Mouse (Mus musculus) T-helper 2 cell (primary cell): Measurements from ENCODE around the gene Dcaf4.

Experiments
- in situ Hi-C: fragments of 300-600 bp; cut with MboI, MseI; formaldehyde crosslinking; loops from one replicate; pipeline ENCODE4 v1.15.1; 2025; ENCODE audit warnings: high pct_unique_total_duplicates

Gene Dcaf4

DNA sequence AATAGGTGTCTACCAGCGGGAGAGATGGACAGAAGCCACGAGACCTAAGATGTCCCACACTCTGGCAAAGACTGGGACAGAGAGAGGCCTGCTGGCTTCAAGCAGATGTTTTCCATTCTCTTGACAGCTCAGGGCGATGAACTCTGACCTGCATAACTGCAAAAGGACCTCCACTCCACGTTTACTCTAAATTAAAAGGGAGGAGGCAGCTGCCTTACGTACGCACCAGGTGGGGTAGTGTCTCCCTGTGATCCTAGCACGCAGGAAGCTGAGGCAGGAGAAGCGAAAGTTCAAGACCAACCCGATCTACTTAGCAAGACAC is 24.3 kb upstream of the Dcaf4 start:
- in situ Hi-C loops = loop anchor here (5.0 kb wide), 1 partner anchor 374 kb away; no protein-coding TSS in a partner anchor

DNA sequence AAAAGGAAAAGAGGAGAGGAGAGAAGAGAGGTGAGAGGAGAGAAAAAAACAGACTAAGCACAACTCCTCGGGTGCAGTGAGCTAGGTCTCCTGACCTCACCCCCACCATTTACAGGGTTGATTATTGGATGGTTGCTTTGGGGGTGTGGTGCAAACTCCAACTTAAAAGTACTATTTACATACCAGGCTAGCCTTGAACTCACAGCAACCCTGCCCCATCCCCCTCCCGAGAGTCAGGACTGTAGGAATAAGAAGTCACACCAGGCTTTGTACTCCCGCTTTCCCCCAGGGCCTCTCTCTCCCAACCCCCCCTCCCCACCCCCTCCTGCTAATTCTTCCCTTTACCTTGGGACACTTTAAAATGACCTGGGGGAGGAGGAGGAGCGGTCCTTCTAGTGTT is 23.9 kb upstream of the Dcaf4 start:
- in situ Hi-C loops = loop anchor here (5.0 kb wide), 1 partner anchor 374 kb away; no protein-coding TSS in a partner anchor

DNA sequence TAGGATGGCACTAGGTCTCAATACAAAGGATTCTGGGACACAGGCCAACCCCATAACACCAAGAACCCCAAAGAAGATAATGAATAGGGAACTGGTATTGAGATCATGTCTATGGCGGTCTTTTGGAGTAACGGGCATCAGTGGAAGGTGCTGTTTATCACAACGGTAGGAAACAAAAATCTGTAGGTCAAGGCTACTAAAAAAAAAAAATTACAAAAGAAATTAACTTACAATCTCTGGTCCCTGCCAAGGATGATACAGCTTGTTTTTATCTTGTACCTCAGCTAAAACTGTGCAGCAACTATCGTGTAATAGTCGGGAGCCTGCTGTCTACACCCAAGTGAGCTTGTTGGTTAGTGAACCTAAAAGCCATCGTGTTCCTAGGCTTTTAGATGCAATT is 23.5 kb upstream of the Dcaf4 start:
- in situ Hi-C loops = loop anchor here (5.0 kb wide), 1 partner anchor 374 kb away; no protein-coding TSS in a partner anchor

DNA sequence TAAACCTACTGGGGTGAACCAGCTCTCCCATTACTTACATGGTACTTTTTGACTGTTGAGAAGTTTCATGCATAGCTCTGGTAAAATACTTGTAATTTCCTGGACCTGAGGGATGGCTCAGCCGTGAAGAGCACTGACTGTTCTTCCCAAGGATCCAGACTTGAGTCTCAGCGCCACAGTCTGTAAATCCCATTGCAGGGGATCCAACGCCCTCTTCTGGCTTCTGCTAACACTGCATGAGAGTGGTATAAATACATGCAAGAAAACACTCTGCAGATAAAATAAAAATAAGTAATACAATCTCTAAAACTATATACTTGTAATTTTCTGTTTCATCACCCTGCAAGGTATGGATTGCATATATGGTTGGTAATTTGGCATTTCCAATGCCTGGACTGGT is 22.3 kb upstream of the Dcaf4 start:
- in situ Hi-C loops = loop anchor here (5.0 kb wide), 1 partner anchor 376 kb away; no protein-coding TSS in a partner anchor

DNA sequence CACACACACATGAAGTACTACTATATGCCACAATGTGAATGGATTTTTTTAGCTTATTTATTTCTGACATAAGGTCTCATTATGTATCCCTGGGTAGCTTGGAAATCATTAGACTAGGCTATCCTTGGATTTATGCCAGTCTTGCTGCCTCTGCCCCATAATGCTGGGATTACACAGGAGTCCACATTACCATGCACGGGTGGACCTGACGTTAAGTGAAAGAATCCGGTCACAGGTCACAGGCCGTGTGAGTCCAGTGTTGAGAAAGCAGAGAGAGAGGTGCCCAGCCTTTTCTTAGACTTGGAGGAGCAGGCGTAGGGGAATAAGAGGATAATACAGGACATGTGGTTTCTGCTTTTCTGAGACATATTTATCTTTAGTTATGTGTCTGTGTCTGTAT is 21.0 kb upstream of the Dcaf4 start:
- in situ Hi-C loops = loop anchor here (5.0 kb wide), 1 partner anchor 377 kb away; no protein-coding TSS in a partner anchor

DNA sequence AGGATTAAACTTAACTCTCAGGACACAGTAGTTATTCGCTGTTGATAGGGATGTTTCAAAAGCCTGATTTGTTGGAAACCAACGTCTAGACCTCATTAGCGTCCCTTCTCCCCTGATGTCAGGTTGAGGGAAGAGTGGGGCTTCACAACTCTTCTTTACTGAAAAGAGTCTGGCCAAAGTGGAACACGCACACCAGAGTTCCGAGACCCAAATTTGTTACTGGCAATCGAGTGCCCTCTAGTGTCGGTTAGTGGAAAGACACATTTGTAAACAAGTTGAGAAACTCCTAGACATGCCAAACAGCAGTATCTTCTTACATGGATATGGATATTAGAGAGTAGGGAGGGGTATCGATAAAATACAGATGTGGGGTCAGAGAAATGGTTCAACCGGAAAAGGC is 18.1 kb upstream of the Dcaf4 start:
- in situ Hi-C loops = no loop called here

DNA sequence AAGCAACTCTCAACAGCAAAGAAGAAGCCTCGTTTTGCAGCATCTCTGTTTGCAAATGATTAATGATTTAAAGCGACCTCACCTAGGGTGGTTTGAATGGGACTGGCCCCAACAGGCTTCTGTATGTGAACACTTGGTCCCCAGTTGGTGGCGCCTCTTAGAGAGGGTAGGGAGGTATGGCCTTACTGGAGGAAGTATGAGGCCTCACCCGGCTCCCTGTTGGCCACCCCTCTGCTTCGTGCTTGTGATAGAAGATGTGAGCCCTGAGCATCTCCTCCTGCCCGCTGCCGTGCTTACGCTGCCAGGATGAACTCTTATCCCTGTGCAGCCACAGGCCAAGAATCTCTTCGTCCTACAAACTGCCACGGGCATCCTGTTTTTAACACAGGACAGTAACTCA is 13.7 kb upstream of the Dcaf4 start:
- in situ Hi-C loops = no loop called here

DNA sequence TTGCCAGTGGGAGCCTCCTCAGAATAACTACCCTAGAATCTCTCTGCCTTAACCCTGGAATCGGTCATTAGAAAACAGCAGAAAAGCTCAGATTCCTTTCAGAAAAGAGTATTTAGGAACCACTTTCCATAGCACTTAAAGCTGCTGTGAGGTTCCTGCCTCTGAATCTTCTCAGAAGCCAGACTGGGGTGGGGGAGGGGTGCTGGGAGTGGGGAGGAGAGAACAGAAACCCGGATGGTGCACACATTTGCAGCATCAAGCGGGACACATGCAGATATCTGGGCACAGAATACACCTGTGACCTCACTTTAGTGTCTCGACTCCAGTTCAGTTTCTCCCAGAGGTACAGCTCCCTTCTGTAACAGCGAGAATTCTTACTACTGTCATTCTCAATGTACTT is 9.7 kb upstream of the Dcaf4 start:
- in situ Hi-C loops = no loop called here

DNA sequence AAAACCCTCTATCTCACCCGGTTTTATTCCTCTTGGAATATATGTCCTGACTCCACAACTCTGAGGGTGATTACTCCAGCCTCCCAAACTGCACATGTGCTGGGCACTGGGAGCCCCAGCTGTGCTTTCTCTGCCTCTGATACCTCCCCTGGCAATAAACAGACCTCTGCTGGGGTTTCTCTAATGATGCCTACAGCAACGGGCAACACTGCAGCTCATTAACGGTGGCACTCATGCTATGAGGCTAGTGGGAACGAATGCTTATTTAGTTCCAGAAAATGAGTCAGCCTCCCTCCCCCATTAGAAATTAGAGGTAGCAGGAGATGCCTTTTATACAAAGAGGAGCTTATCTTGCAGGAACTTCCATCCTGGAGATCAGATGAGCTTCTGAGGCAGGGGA is 7.5 kb upstream of the Dcaf4 start:
- in situ Hi-C loops = no loop called here

DNA sequence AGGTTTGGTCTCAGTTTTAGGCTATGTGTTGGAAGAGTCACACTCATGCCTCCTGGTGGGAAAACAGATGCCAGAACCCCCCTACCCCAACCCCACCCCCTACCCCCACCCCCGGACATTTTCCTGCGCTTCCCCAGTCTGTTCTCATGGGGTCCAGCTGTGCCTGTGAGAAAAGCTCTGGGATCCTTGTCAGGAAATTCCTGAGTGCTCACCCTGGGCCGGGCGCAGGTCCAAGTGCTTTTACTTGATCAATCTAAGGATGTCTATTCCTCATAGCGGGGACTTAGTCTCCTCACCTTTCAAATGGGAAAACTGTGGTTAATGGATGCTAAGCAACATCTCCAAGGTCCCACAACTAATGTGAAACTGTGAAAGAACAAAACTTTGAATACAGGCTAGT is 7.1 kb upstream of the Dcaf4 start:
- in situ Hi-C loops = no loop called here

DNA sequence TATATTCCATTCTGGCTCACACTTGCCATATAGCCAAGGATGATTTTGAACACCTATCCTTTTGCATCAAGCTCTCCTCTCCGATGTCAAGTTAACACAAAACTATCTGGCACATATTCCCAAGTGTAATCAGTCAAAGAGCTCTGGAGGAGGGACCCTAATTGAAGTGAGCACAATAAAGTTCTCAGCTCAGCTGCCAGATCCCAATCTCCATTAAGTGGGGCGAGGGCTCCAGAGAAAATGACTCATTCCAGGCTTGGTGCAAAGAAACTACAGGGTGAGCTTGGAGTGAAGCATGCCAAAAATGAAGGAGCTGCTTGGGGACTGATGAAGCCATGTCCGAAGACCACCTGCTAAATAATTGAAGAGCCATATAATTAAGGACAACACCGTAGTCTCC is 6.0 kb upstream of the Dcaf4 start:
- in situ Hi-C loops = no loop called here

DNA sequence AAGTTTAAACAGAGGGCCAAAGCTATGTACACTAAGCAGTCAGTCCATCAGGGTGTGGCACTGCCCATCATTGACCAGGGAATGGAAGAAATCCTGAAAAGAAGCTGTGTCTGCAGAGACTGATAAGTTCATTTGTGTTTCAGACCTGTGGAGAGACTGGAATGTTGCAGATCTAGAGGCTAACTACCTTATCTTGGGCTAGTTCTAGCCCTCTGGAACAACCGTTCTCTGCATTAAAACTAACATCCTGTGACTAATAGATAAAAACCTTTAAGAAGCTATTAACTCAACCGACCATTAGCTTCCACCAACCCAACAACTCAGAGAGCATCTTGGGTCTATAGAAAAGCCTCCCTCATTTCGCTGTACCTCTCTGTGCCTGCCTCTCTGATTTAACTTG is 2.7 kb upstream of the Dcaf4 start:
- in situ Hi-C loops = no loop called here

DNA sequence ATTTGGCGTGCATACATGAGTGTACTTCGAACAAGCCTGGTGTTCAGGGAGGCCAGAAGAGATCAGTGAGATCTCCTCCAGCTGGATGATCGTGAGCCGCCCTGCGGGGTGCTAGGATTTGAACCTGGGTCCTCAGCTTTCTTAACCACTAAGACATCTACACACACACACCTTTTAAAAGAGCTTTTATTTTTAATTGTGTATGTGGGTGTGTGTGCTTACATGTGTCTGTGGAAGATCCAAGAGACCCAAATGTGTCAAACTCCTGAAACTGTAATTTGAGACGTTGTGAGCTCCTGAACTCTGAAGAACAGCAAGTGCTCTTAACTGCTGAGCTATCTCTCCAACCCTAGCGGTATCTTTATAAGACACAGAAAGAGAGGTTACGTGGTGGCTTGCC is 817 bp downstream of the Dcaf4 start:
- in situ Hi-C loops = no loop called here

DNA sequence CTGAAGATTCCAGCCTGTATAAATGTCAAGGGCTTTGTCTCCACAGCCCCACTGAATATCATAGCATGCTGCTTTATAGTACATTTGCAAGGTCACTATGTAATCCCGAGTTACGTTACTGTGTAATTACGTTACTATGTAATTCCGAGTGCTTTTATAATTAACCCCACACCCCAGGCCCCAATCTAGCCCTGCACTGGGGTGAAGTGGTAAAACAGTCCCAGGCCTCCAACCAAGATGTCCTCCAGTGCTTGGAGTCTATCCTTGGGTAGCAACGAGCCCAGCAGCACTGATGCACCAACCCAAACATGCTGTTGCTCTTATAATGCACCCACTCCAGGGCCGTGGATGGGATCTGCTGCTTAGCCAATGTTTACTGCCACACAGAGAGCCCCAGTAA is 2.8 kb downstream of the Dcaf4 start:
- in situ Hi-C loops = no loop called here

DNA sequence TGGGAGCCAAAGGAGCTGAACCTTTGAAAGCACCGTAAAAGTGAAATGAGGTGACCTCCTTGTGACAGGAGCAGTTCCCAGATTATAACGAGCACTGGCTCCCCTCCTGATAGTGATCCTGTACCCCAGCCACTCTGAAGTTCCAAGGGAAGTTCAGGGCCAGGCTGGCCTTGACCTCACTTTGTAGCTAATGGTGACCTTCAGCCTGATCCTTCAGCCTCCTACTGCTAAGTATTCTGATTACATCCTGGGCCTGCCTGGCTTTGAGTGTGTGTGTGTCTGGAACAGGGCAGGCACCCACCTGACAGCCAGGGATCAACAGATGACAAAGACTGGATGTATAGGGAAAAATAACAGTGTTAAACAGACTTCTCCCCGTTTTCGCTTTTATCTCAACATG is 3.6 kb downstream of the Dcaf4 start:
- in situ Hi-C loops = no loop called here

DNA sequence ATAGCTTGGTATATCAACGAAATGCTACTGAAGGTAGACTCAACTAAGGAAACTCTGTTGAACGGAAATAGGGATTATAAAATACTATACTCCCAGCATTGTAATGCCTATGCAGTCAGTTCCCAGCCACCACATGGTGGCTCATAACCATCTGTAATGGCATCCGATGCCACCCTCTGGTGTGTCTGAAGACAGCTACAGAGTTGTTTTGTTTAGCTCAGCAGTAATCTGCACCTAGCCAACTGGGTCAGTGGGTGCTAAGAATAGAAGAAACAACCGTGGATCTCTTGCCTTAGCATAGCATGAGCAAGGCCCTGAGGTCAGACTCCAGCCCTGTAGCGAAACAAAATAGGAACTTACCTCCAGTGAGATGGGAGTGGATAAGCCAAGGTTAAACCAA is 4.1 kb downstream of the Dcaf4 start:
- in situ Hi-C loops = no loop called here

DNA sequence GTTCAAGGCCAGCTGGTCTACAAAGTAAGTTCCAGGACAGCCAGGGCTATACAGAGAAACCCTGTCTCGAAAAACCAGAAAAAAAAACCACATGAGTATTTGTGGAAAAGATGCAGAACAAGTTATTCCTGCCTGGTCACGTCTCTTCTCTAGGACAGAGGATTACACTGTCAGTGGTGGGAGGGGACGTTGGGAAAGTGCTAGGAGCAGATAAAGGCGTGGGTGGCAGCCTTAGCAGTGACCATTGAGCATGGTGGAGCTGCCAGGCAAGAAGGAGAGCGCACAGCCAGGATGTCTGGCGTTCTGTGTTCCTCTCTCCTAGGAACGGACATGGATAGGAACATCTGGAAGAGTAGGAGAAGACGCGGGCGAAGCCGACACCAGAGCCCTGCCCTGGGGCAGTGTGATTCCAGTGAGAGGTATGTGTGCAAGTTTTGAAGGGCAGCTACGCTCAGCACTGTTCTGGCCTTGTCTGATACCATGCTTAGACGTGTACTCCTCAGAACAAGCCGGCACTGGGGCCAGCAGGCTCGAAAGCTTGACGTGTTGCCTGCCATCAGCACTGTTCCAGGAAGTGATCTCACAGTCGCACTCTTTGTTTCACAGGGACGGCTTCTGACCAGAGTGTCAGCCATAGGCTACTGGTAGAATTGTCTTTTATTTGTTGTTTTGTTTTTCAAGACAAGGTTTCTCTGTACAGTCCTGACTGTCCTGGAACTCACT is 5.7 kb downstream of the Dcaf4 start:
- in situ Hi-C loops = no loop called here

DNA sequence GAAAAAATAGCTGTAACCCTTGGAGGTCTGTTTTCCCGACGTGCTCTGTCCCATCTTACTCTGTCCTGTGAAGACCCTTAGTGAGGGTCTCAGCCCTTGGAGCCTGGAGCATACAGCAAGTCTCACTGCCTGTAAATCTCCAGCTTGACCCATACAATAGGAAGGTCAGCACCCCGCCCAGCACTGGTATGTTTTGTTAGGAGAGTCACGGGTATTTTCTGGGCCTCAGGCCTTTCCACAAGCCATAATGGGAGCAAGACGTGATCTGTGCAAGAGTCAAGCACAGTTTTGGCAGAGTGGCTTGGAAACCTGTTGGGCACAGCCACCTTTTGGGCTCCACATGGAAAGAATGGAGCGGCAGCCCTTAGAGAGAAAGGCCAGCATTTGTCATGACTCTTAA is 7.5 kb downstream of the Dcaf4 start:
- in situ Hi-C loops = no loop called here

DNA sequence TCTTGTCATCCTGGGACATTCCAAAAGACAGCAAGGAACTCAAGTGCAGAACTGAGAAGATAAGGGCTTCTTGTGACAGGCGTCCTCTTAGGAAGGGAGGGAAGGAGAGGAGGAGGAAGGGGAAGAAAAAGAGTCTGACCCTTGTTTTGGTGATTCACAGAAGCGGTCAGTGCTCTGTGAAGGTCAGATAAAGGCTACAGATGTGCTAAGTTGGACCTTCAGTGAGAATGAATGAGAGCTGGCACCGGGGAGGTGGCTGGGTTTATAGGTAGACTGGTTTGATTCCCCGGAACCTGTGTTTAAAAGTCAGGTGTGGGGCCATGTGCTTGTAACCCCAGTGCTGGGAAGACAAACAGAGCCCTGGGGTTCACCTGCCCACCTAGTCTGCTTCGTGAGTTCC is 8.4 kb downstream of the Dcaf4 start:
- in situ Hi-C loops = no loop called here

DNA sequence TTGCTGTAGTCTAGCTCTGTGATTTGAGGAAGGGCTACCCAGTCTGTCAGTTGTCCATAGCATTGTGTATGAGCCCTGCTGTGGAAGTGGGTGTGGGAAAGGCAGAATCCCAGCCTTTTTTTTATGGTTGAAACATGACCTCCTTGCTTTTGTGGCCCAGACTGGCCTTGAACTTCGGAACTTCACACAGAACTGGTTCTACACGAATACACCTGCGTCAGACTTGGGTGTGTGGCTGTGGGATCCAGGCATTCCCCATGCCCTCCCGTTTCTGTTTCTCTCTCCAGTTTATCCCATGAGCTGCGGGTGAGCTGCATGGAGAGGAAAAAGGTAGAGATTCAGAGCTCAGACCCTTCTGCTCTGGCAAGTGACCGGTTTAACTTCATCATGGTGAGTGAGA is 11.7 kb downstream of the Dcaf4 start:
- in situ Hi-C loops = no loop called here

DNA sequence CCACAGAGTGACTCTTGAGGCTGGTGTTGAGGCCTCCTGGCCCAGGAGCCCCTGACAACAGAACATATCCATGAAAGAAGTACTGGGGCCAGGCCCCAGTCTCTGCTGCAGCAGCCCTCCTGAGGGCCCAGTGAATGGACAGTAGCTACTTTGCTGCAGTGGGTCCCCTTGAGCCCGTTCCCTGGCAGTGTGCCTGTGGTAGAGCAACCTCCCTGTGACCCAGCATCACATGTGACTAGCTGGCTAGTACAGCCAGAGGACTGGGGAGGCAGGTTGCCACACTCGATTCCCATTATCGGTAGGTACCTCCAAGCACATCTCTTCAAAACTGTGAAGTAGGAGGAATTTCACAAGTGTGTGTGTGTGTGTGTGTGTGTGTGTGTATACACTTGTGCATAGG is 12.7 kb downstream of the Dcaf4 start:
- in situ Hi-C loops = no loop called here

DNA sequence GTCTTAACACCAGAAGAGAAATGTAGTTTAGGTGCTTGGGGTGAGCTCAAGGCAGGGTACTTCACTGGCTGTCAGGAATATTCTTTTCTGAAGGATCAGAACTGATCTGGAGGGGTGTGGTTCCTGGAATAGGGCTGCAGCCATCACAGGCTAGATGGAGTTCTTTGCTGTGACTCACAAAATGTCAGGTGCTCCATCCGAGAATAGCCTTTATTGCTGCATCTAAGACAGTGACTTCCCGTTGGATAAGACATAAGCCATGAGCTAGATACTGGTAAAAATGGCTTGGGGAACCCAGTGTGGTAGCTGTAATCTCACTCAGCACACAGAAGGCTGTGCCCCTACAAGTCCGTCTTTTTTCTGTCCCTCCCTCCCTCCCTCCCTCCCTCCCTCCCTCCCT is 13.9 kb downstream of the Dcaf4 start:
- in situ Hi-C loops = no loop called here

DNA sequence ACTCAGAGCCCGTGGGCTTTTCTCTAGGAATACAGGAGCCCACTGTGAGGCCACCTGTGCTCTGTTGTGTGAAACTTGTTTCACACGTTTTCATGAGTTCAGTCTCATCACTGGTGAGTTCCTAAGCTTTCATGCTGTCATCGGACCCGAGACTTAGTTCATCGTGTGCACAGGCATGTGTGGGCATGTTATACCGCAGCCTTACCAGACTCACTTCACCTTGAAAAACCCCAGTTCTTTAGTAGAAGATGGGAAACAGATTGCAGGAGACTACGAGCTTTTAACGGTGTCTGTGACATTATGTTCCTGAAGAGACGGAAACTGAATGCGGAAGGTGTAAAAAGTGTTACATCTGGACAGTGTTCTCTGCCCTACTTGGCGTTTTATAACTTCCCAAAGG is 15.2 kb downstream of the Dcaf4 start:
- in situ Hi-C loops = no loop called here

DNA sequence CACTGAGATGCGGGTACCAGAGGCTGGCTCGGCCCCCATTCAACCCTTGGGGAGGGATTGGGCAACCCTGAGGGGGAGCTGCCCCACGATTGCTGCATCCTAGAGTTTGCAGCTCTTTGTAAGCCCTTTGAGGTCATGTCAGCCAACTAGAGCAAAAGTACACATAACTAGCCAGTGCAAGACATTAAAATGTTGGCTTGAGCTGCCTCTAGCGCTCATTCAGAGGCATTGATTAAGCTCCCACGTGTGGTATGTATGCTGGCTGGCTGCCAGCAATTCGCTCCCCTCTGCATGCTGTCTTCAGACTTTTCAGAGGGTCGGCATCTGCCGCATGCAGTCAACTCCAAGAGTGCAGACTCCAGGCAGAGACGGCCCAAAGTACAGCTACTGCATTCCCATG is 15.8 kb downstream of the Dcaf4 start:
- in situ Hi-C loops = no loop called here
